In the genomic region with DNA sequence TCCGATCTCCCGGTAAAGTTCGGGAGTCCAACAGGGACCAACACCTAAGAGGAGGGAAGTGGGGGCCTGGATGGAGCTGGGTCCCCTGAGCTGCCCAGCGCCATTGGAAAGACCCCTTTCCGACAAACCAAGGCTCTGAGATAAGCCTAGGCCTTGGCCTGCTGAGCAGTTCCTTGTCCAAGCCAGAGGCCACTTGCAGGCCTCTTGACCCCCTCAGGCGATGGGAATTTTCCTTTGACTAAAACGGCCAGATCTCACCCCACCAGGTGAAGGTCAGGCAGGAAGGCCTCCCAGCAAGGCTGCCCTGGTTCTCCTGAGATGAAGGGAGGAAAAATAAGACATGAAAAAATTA, we compare ENCODE assay signal across 8 mouse cellular contexts. TPM values are rescaled to one million over a fixed set of nuclear protein-coding genes. Genes with fewer than 3 reads are reported as not detected.
DNase-seq lines count a peak whose midpoint lies in the region; ATAC-seq and TF ChIP-seq lines count a peak whose summit lies in the region.

No protein-coding gene starts in this region.

- peak overlapping the region; percentile 98 for H3K9ac ChIP-seq in forebrain, postnatal 0 days
- H3K9ac ChIP-seq in liver, embryonic 15.5 days = peak overlapping the region; percentile 48

- H3K27me3 ChIP-seq in E14TG2a.4 (ENCODE audit: insufficient read depth, low read length) = peaks cover 34% of the 10 kb centered on the region
- no peaks in the 10 kb centered on the region for H3K27me3 ChIP-seq in forebrain, postnatal 0 days (ENCODE audit: insufficient read depth, low read length)
- H3K27me3 ChIP-seq in liver, embryonic 15.5 days = peaks cover 58% of the 10 kb centered on the region

- H3K36me3 ChIP-seq in E14TG2a.4 (ENCODE audit: insufficient read depth, low read length) = no peaks in the 10 kb centered on the region
- H3K36me3 ChIP-seq in forebrain, postnatal 0 days (ENCODE audit: insufficient read depth) = no peaks in the 10 kb centered on the region
- H3K36me3 ChIP-seq in liver, embryonic 15.5 days (replicated peaks) = no peaks in the 10 kb centered on the region

- ATAC-seq in forebrain, postnatal 0 days = no peak
- 0 out of 2 replicates have a peak, but pooled peaks have one; percentile 3 for ATAC-seq in liver, embryonic 15.5 days (ENCODE audit: insufficient read depth)

- DNase-seq in gastrocnemius, adult 2 months = no peak
- no peak for DNase-seq in gastrocnemius, postnatal 4 days (ENCODE audit: low spot score in 2 of 2)
- no peak for DNase-seq in forebrain, postnatal 0 days
- DNase-seq in frontal cortex, postnatal 36 days (ENCODE audit: low spot score in 2 of 2) = no peak
- no peak for DNase-seq in cerebellum, postnatal 4 days (ENCODE audit: low spot score in 2 of 2)
- DNase-seq in left cerebral cortex, adult 11 months (ENCODE audit: low spot score) = no peak

- WGBS in forebrain, postnatal 0 days = 0% methylated on average over 7 of the region's 7 CpGs
- WGBS in liver, embryonic 15.5 days (ENCODE audit: insufficient replicate concordance) = 7% methylated on average over 7 of the region's 7 CpGs

- TF ChIP-seq CTCF in gastrocnemius, adult 2 months (IDR thresholded peaks at IDR 0.05) = no peak
- no peak for TF ChIP-seq CTCF in E14TG2a.4 (conservative IDR thresholded peaks at IDR 0.05; ENCODE audit: low read length)
- no peak for TF ChIP-seq CTCF in forebrain, postnatal 0 days (IDR thresholded peaks at IDR 0.05; ENCODE audit: low read depth)

- intact Hi-C loops in gastrocnemius, adult 2 months (cut with DNase I) = no loop called here

- no peaks in the 10 kb centered on the region for H3K9me3 ChIP-seq in E14TG2a.4 (ENCODE audit: low read length)
- H3K9me3 ChIP-seq in forebrain, postnatal 0 days (ENCODE audit: low read length) = no peaks in the 10 kb centered on the region
- H3K9me3 ChIP-seq in liver, embryonic 15.5 days (replicated peaks) = no peaks in the 10 kb centered on the region

- peak overlapping the region; percentile 90 for H3K4me2 ChIP-seq in forebrain, postnatal 0 days (ENCODE audit: low read depth)
- peak overlapping the region; percentile 67 for H3K4me2 ChIP-seq in liver, embryonic 15.5 days

- peak overlapping the region; percentile 100 for H3K27ac ChIP-seq in gastrocnemius, adult 2 months
- peak overlapping the region; percentile 98 for H3K27ac ChIP-seq in forebrain, postnatal 0 days (ENCODE audit: low read depth, low read length)
- H3K27ac ChIP-seq in liver, embryonic 15.5 days (replicated peaks) = peak overlapping the region; percentile 57; the same call in 1 of the 2 replicates

- peaks cover 54% of the 10 kb centered on the region for H3K4me1 ChIP-seq in E14TG2a.4 (replicated peaks; ENCODE audit: low read depth, low read length)
- H3K4me1 ChIP-seq in forebrain, postnatal 0 days (ENCODE audit: insufficient read depth) = peaks cover 12% of the 10 kb centered on the region
- H3K4me1 ChIP-seq in liver, embryonic 15.5 days (replicated peaks) = peaks cover 7% of the 10 kb centered on the region

- H3K4me3 ChIP-seq in gastrocnemius, adult 2 months = peak overlapping the region; percentile 84
- peak overlapping the region; percentile 89 for H3K4me3 ChIP-seq in E14TG2a.4 (replicated peaks; ENCODE audit: low read length)
- peak overlapping the region; percentile 82 for H3K4me3 ChIP-seq in forebrain, postnatal 0 days (ENCODE audit: low read depth, low read length)
- peak overlapping the region; percentile 57 for H3K4me3 ChIP-seq in liver, embryonic 15.5 days (replicated peaks)

RNA-seq across cellular contexts. Expression of gene Nuak1, which starts 1.0 kb away (rescaled TPM):
- total RNA-seq in gastrocnemius, adult 2 months (2021) = 10 to 100 TPM; 21.4 to 31.0 TPM
- total RNA-seq in gastrocnemius, postnatal 4 days (2021) = 10 to 100 TPM; 19.9 to 20.7 TPM
- 25.9 and 28.7 TPM in 2 replicates for total RNA-seq in forebrain, postnatal 0 days (2014; rRNA removed)
- 3.7 and 4.0 TPM in 2 replicates for polyA plus RNA-seq in forebrain, postnatal 0 days (2015; fragmentation: Nextera tagmentation; extraction: Ambion mirVana)
- polyA plus RNA-seq in liver, embryonic 15.5 days (2015; fragmentation: Nextera tagmentation; extraction: Ambion mirVana) = 0.13 and 0.15 TPM in 2 replicates
